Comparison of ENCODE assay signal across 21 mouse cellular contexts in genomic region chr15:97799446-97799845, GRCm38 (mm10).
"Had no signal": no experiment of that assay in that cellular context is flagged by ENCODE, and none has a peak within 500 bp of the region (broad histone marks: within the 10 kb centered on the region; RNA-seq: fewer than 3 reads in every experiment).

No protein-coding gene starts in this region.

- H3K27me3 ChIP-seq: limb, embryonic 12.5 days; limb, embryonic 15.5 days; midbrain, embryonic 15.5 days had no signal

- H3K27ac ChIP-seq: limb, embryonic 12.5 days; limb, embryonic 15.5 days; liver, embryonic 14.5 days; macrophage; midbrain, embryonic 15.5 days; stomach, postnatal 0 days had no signal

- H3K4me3 ChIP-seq: limb, embryonic 12.5 days; limb, embryonic 15.5 days; midbrain, embryonic 15.5 days; myocyte had no signal

- H3K9ac ChIP-seq: limb, embryonic 12.5 days; limb, embryonic 15.5 days; liver, embryonic 14.5 days; liver, postnatal 0 days; lung, embryonic 14.5 days; midbrain, embryonic 15.5 days had no signal

- ATAC-seq: liver, postnatal 0 days; lung, postnatal 0 days; midbrain, embryonic 15.5 days had no signal

- H3K4me2 ChIP-seq: limb, embryonic 12.5 days; limb, embryonic 15.5 days; liver, embryonic 11.5 days; lung, embryonic 14.5 days; midbrain, embryonic 15.5 days had no signal

- H3K9me3 ChIP-seq: limb, embryonic 12.5 days; limb, embryonic 15.5 days; midbrain, embryonic 15.5 days had no signal

- DNase-seq: kidney, adult 9 months; kidney, postnatal 14 days; kidney, postnatal 4 days; left cerebral cortex, postnatal 4 days; liver, postnatal 0 days; lung, embryonic 14.5 days; right cerebral cortex, adult 18-20 months; right cerebral cortex, postnatal 14 days; right cerebral cortex, postnatal 4 days; thymus, adult 2 months; thymus, postnatal 14 days; thymus, postnatal 4 days had no signal
